Mouse (Mus musculus): ENCODE results near the gene Fbxl4. TPM values are rescaled to one million over a fixed set of nuclear protein-coding genes. Genes with fewer than 3 reads are reported as not detected.

Fbxl4 gene
- total and polyA plus RNA-seq, 3 experiments = 8.4 to 17.0 (median 12.0) TPM

DNA sequence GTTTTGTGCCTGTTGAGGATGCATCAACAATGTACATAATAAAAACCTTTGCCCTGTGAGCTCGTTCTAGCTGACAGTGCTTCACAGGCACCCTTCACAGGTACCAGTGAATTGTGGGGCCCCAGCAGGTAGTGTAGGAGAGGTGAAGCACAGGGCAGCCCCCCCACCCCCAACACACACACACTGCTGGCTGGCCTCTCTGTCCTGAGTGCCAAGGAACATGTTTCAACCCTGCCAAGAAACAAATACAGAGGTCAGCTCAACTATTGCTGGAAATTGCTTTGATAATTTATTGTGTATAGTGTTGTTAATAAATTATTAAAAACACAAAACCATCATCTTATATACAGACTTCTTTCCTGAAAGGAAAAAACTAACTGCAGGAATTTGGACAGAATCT lies 21.2 kb downstream of the Fbxl4 start:
- H3K4me2 ChIP-seq (ENCODE audit: insufficient read depth, low read depth, poor library complexity, severe bottlenecking) = no peak overlapping the region
- peaks cover 2 to 14% of the 10 kb centered on the region in 2 experiments; a peak in 3 of 4 replicates for H3K4me1 ChIP-seq (ENCODE audit: control insufficient read depth in 1 of 2, insufficient read depth in 2 of 2)
- in situ Hi-C loops (cut with MboI; ENCODE audit: low pct_ligation_motif_present, low pct_unique_long_range_greater_than_20kb, low sequenced_read_pairs) (no loop called here), dilution Hi-C loops (cut with MboI; ENCODE audit: extremely low pct_ligation_motif_present, extremely low pct_unique_long_range_greater_than_20kb, low sequenced_read_pairs) (no loop called here)
- no peak overlapping the region for H3K4me3 ChIP-seq (replicated peaks in 1 of 3; ENCODE audit: low read depth in 2 of 3, low read length in 2 of 3, poor library complexity in 1 of 3)
- peaks cover 15 to 48% of the 10 kb centered on the region in 2 experiments for H3K36me3 ChIP-seq (replicated peaks in 1 of 2; ENCODE audit: control insufficient read depth in 1 of 2, insufficient read depth in 1 of 2, low read length in 1 of 2)
- TF ChIP-seq JUN (IDR thresholded peaks at IDR 0.05; ENCODE audit: insufficient read depth, low read depth, low read length) (no peak), UBTF (IDR thresholded peaks at IDR 0.05; ENCODE audit: low read depth, low read length) (no peak), TCF12 (IDR thresholded peaks at IDR 0.05; ENCODE audit: low read depth, low read length) (no peak), ZNF384 (IDR thresholded peaks at IDR 0.05; ENCODE audit: low read depth, low read length) (no peak)
- no peaks in the 10 kb centered on the region for H3K9me3 ChIP-seq (replicated peaks; ENCODE audit: low read length)
- H3K79me2 ChIP-seq (replicated peaks; ENCODE audit: control insufficient read depth, extremely low read depth, insufficient read depth, poor library complexity, severe bottlenecking) = 0 out of 2 replicates have a peak, but pooled peaks cover 2% of the 10 kb centered on the region
- no peaks in the 10 kb centered on the region for H3K27me3 ChIP-seq (replicated peaks)
- no peak for DNase-seq (ENCODE audit: extremely low read depth)
- no peak overlapping the region for H3K27ac ChIP-seq (ENCODE audit: insufficient read depth, low read depth)
- H3K9ac ChIP-seq (ENCODE audit: insufficient read depth, low read depth) = no peak overlapping the region

DNA sequence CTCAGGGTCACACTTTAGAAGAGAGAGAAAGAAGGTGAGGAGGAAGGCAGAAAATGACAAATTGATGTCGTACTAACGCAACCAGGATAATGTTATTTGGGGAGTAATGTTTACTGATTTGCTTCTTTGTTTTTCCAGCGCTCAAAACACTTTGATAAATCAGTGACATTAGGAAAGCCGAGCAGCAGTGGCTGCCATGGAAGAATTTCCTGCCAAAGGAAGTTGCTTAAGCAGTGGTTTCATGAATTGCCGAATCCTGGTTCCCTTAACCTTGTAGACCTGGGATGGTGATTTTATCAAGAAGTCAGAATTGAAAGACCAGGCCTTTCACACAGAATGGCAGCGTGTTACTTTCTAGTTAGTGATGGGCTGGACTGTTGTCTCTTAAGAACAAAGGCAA lies 23.3 kb downstream of the Fbxl4 start:
- H3K36me3 ChIP-seq (replicated peaks in 1 of 2; ENCODE audit: control insufficient read depth in 1 of 2, insufficient read depth in 1 of 2, low read length in 1 of 2) = peaks cover 15 to 57% of the 10 kb centered on the region in 2 experiments
- TF ChIP-seq CTCF (conservative IDR thresholded peaks at IDR 0.05 in 1 of 2, IDR thresholded peaks at IDR 0.05 in 1 of 2; ENCODE audit: low read depth in 2 of 2, low read length in 2 of 2) = no peak
- TF ChIP-seq HCFC1 (IDR thresholded peaks at IDR 0.05; ENCODE audit: low read depth, low read length) = no peak
- no peak for TF ChIP-seq MEF2A (IDR thresholded peaks at IDR 0.05; ENCODE audit: borderline replicate concordance, low read depth, low read length)
- no peak for TF ChIP-seq SIN3A (IDR thresholded peaks at IDR 0.05; ENCODE audit: low read length)
- TF ChIP-seq POLR2AphosphoS2 (IDR thresholded peaks at IDR 0.05; ENCODE audit: low read depth, low read length) = no peak
- TF ChIP-seq CHD1 (IDR thresholded peaks at IDR 0.05; ENCODE audit: low read depth, low read length) = no peak
- peaks cover 3 to 20% of the 10 kb centered on the region in 2 experiments; a peak in 3 of 4 replicates for H3K4me1 ChIP-seq (ENCODE audit: control insufficient read depth in 1 of 2, insufficient read depth in 2 of 2)
- no peak overlapping the region for H3K4me3 ChIP-seq (replicated peaks in 1 of 3; ENCODE audit: low read depth in 2 of 3, low read length in 2 of 3, poor library complexity in 1 of 3)
- dilution Hi-C loops (cut with MboI; ENCODE audit: extremely low pct_ligation_motif_present, extremely low pct_unique_long_range_greater_than_20kb, low sequenced_read_pairs) (no loop called here), in situ Hi-C loops (cut with MboI; ENCODE audit: low pct_ligation_motif_present, low pct_unique_long_range_greater_than_20kb, low sequenced_read_pairs) (no loop called here)
- no peaks in the 10 kb centered on the region for H3K27me3 ChIP-seq (replicated peaks)
- no peak overlapping the region for H3K9ac ChIP-seq (ENCODE audit: insufficient read depth, low read depth)
- DNase-seq (ENCODE audit: extremely low read depth) = no peak
- no peak overlapping the region for H3K4me2 ChIP-seq (ENCODE audit: insufficient read depth, low read depth, poor library complexity, severe bottlenecking)
- H3K27ac ChIP-seq (ENCODE audit: insufficient read depth, low read depth) = no peak overlapping the region
- H3K79me2 ChIP-seq (replicated peaks; ENCODE audit: control insufficient read depth, extremely low read depth, insufficient read depth, poor library complexity, severe bottlenecking) = no peaks in the 10 kb centered on the region; the same call in 1 of the 2 replicates
- H3K9me3 ChIP-seq (replicated peaks; ENCODE audit: low read length) = no peaks in the 10 kb centered on the region

DNA sequence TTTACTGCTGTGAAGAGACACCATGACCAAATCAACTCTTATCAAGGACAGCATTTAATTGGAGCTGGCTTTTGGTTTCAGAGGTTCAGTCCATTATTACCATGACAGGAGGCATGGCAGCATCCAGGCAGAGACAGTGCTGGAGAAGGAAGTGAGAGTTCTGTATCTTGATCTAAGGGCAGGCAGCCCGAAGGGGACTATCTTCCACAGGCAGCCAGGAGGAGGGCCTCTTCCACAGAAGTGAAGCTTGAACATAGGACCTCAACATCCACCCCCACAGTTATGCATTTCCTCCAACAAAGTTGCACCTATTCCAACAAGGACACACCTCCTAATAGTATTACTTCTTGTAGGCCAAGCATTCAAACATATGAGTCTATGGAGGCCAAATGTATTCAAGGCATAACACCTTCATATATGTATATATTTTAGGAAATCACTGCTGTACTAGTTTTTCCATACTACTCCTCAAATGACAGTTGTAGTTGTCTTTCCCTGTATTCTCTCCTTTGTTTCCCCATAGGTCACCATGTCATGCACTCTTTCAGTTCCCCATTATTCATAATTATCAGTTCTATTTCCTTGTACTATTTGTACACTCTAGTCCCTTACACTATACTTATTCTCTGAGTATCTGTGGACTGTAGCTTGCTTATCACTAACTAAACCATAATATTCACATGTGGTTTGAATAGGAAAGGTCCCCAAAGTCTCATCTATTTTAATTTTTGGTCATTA lies 26.4 kb downstream of the Fbxl4 start:
- Histone ChIP-seq H3K79me2 (replicated peaks; ENCODE audit: control insufficient read depth, extremely low read depth, insufficient read depth, poor library complexity, severe bottlenecking) (no peaks in the 10 kb centered on the region; the same call in 1 of the 2 replicates), H3K36me3 (replicated peaks in 1 of 2; ENCODE audit: control insufficient read depth in 1 of 2, insufficient read depth in 1 of 2, low read length in 1 of 2) (peaks cover 3 to 47% of the 10 kb centered on the region in 2 experiments), H3K4me1 (ENCODE audit: control insufficient read depth in 1 of 2, insufficient read depth in 2 of 2) (peaks cover 3 to 20% of the 10 kb centered on the region in 2 experiments; a peak in 3 of 4 replicates), H3K27me3 (replicated peaks) (no peaks in the 10 kb centered on the region), H3K4me2 (ENCODE audit: insufficient read depth, low read depth, poor library complexity, severe bottlenecking) (no peak overlapping the region), H3K9me3 (replicated peaks; ENCODE audit: low read length) (no peaks in the 10 kb centered on the region), H3K4me3 (replicated peaks in 1 of 3; ENCODE audit: low read depth in 2 of 3, low read length in 2 of 3, poor library complexity in 1 of 3) (no peak overlapping the region), H3K27ac (ENCODE audit: insufficient read depth, low read depth) (no peak overlapping the region), H3K9ac (ENCODE audit: insufficient read depth, low read depth) (no peak overlapping the region)
- in situ Hi-C loops (cut with MboI; ENCODE audit: low pct_ligation_motif_present, low pct_unique_long_range_greater_than_20kb, low sequenced_read_pairs) = no loop called here
- DNase-seq (ENCODE audit: extremely low read depth) = no peak
- TF ChIP-seq HCFC1 (IDR thresholded peaks at IDR 0.05; ENCODE audit: low read depth, low read length) = no peak
- TF ChIP-seq MEF2A (IDR thresholded peaks at IDR 0.05; ENCODE audit: borderline replicate concordance, low read depth, low read length) = no peak
- no peak for TF ChIP-seq TBP (conservative IDR thresholded peaks at IDR 0.05; ENCODE audit: low read depth, low read length)
- no peak for TF ChIP-seq USF2 (conservative IDR thresholded peaks at IDR 0.05; ENCODE audit: low read depth, low read length)
- no peak for TF ChIP-seq ZNF384 (IDR thresholded peaks at IDR 0.05; ENCODE audit: low read depth, low read length)
- no peak for TF ChIP-seq BHLHE40 (IDR thresholded peaks at IDR 0.05; ENCODE audit: low read depth, low read length)
- no peak for TF ChIP-seq CHD1 (IDR thresholded peaks at IDR 0.05; ENCODE audit: low read depth, low read length)
- no peak for TF ChIP-seq RCOR1 (conservative IDR thresholded peaks at IDR 0.05; ENCODE audit: low read depth, low read length)
- no peak for TF ChIP-seq MAFK (IDR thresholded peaks at IDR 0.05; ENCODE audit: insufficient replicate concordance, low read length)
- dilution Hi-C loops (cut with MboI; ENCODE audit: extremely low pct_ligation_motif_present, extremely low pct_unique_long_range_greater_than_20kb, low sequenced_read_pairs) = no loop called here

Data from CH12.LX (cell line).